In the genomic region with DNA sequence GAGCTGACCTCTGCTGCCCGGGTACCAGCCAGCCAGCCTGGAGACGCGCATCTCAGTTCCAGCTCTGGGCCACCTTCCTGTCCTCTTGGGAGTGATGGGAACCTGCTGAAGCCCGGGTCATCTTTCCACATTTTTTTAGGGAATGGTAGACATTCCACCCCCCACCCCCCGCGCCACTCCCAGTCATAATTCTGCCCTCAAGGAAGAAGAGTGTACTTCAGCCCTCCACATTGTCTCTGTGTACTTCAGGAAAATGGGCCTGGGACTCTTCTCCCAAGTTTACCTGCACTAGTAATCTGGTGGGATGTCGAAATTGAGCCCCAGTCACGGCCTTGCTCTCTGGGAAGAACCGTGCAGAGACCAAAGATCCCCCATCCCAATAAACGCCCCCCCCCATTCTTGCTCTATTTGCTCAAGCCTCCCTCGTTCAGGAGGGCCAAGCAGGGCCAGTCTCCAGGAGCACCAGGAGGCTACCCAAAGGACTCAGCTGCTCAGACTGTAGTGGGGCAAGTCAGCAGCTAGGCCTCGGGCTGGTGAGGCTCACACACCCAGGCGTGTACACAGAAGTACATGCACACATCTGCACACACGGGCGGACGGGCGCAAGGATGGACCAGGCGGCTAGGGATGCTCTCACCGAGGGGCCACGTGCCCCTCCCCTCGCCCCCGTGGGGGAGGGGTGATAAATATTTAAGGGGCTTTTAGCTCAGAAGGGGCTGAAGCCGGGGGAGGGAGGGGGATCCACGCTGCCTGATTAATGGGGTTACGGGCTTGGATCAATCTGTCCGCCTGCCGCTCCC, we compare ENCODE assay signal across 10 mouse cellular contexts. TPM values are rescaled to one million over a fixed set of nuclear protein-coding genes. Genes with fewer than 3 reads are reported as not detected.
DNase-seq lines count a peak whose midpoint lies in the region; ATAC-seq and TF ChIP-seq lines count a peak whose summit lies in the region.
"Not testable (repeated sequence)": the region's sequence is repeated elsewhere in the genome, so short reads cannot be mapped to it uniquely, and the experiment has no call there.
"Had no signal": no experiment of that assay in that cellular context is flagged by ENCODE, and none has a peak within 500 bp of the region (broad histone marks: within the 10 kb centered on the region; RNA-seq: fewer than 3 reads in every experiment).

No protein-coding gene starts in this region.

- peak overlapping the region; percentile 46 for H3K4me2 ChIP-seq in embryonic facial prominence, embryonic 14.5 days (ENCODE audit: low read depth, low read length)
- H3K4me2 ChIP-seq in hindbrain, embryonic 11.5 days (replicated peaks; ENCODE audit: low read depth, low read length); liver, embryonic 11.5 days: not testable (repeated sequence)
- peak overlapping the region; percentile 50 for H3K4me2 ChIP-seq in kidney, embryonic 15.5 days
- H3K4me2 ChIP-seq in midbrain, embryonic 14.5 days (ENCODE audit: low read length) = peak overlapping the region; percentile 41

- intact Hi-C loops in gastrocnemius, postnatal 14 days (cut with DNase I; ENCODE audit: low total_unique reads) = not testable (repeated sequence)

- peaks cover 25% of the 10 kb centered on the region for H3K4me1 ChIP-seq in E14TG2a.4 (replicated peaks; ENCODE audit: low read depth, low read length)
- peaks cover 11% of the 10 kb centered on the region for H3K4me1 ChIP-seq in embryonic facial prominence, embryonic 14.5 days (ENCODE audit: control insufficient read depth, insufficient read depth, low read length)
- peaks cover 19% of the 10 kb centered on the region for H3K4me1 ChIP-seq in hindbrain, embryonic 11.5 days (replicated peaks; ENCODE audit: control insufficient read depth, insufficient read depth, low read length)
- H3K4me1 ChIP-seq in kidney, embryonic 15.5 days = peaks cover 45% of the 10 kb centered on the region
- not testable (repeated sequence) for H3K4me1 ChIP-seq in liver, embryonic 11.5 days (replicated peaks; ENCODE audit: control insufficient read depth, insufficient read depth, low read length)
- peaks cover 20% of the 10 kb centered on the region for H3K4me1 ChIP-seq in midbrain, embryonic 14.5 days (ENCODE audit: control insufficient read depth, insufficient read depth, low read length)
- H3K4me1 ChIP-seq in olfactory bulb, adult 2 months (ENCODE audit: control insufficient read depth, insufficient read depth, low read length) = peaks cover 33% of the 10 kb centered on the region

- H3K27ac ChIP-seq in embryonic facial prominence, embryonic 14.5 days (replicated peaks; ENCODE audit: low read depth, low read length); liver, embryonic 11.5 days (ENCODE audit: low read depth, low read length): not testable (repeated sequence)
- H3K27ac ChIP-seq in hindbrain, embryonic 11.5 days (ENCODE audit: low read depth, low read length) = peak overlapping the region; percentile 86
- peak overlapping the region; percentile 72 for H3K27ac ChIP-seq in kidney, embryonic 15.5 days
- peak overlapping the region; percentile 71 for H3K27ac ChIP-seq in midbrain, embryonic 14.5 days (replicated peaks; ENCODE audit: low read depth, low read length)
- H3K27ac ChIP-seq in olfactory bulb, adult 2 months (ENCODE audit: insufficient read depth, low read depth, low read length) = 0 out of 2 replicates have a peak overlapping the region, but pooled peaks have one; percentile 20

- H3K4me3 ChIP-seq in E14TG2a.4 (replicated peaks; ENCODE audit: low read length) = 0 out of 2 replicates have a peak overlapping the region, but pooled peaks have one; percentile 13
- peak overlapping the region; percentile 21; the same call in 1 of the 2 replicates for H3K4me3 ChIP-seq in embryonic facial prominence, embryonic 14.5 days (ENCODE audit: low read depth, low read length)
- not testable (repeated sequence) for H3K4me3 ChIP-seq in hindbrain, embryonic 11.5 days (ENCODE audit: low read depth, low read length); liver, embryonic 11.5 days (ENCODE audit: low read depth, low read length); midbrain, embryonic 14.5 days (replicated peaks; ENCODE audit: low read depth, low read length)
- peak overlapping the region; percentile 21; the same call in 1 of the 2 replicates for H3K4me3 ChIP-seq in kidney, embryonic 15.5 days (replicated peaks)
- H3K4me3 ChIP-seq in olfactory bulb, adult 2 months (ENCODE audit: insufficient read depth, low read depth, low read length) = peak overlapping the region; percentile 18

- H3K36me3 ChIP-seq in E14TG2a.4 (ENCODE audit: insufficient read depth, low read length); embryonic facial prominence, embryonic 14.5 days (ENCODE audit: control insufficient read depth, insufficient read depth, low read length); hindbrain, embryonic 11.5 days (ENCODE audit: control insufficient read depth, insufficient read depth, low read length); kidney, embryonic 15.5 days; liver, embryonic 11.5 days (ENCODE audit: control insufficient read depth, insufficient read depth, low read length); midbrain, embryonic 14.5 days (ENCODE audit: control insufficient read depth, insufficient read depth, low read length): not testable (repeated sequence)

- TF ChIP-seq POLR2A in olfactory bulb, adult 2 months (IDR thresholded peaks at IDR 0.05; ENCODE audit: insufficient read depth, low read depth, low read length) = not testable (repeated sequence)

- H3K9me3 ChIP-seq in E14TG2a.4 (ENCODE audit: low read length); embryonic facial prominence, embryonic 14.5 days (ENCODE audit: control insufficient read depth, low read length); hindbrain, embryonic 11.5 days (ENCODE audit: control insufficient read depth, low read length); kidney, embryonic 15.5 days (replicated peaks); liver, embryonic 11.5 days (ENCODE audit: control insufficient read depth, low read length); midbrain, embryonic 14.5 days (ENCODE audit: control insufficient read depth, low read length): not testable (repeated sequence)

- DNase-seq in embryonic facial prominence, embryonic 14.5 days (ENCODE audit: low spot score); liver, embryonic 11.5 days (ENCODE audit: low spot score); midbrain, embryonic 14.5 days: not testable (repeated sequence)
- DNase-seq in gastrocnemius, postnatal 14 days = peak; percentile 3
- peak; percentile 64 for DNase-seq in hindbrain, embryonic 11.5 days (ENCODE audit: low spot score)

- peak; percentile 6; the same call in 1 of the 2 replicates for ATAC-seq in embryonic facial prominence, embryonic 14.5 days (ENCODE audit: low read depth)
- ATAC-seq in hindbrain, embryonic 11.5 days (ENCODE audit: low FRiP score) = peak; percentile 67
- peak; percentile 36; the same call in 1 of the 2 replicates for ATAC-seq in kidney, embryonic 15.5 days (replicated peaks; ENCODE audit: low FRiP score)
- ATAC-seq in liver, embryonic 11.5 days (replicated peaks; ENCODE audit: low FRiP score) = peak; percentile 4; the same call in 1 of the 2 replicates
- ATAC-seq in midbrain, embryonic 14.5 days (ENCODE audit: low FRiP score, low TSS enrichment) = peak; percentile 63

- not testable (repeated sequence) for H3K9ac ChIP-seq in embryonic facial prominence, embryonic 14.5 days (ENCODE audit: low read depth, low read length); kidney, embryonic 15.5 days; liver, embryonic 11.5 days (ENCODE audit: low read depth, low read length); midbrain, embryonic 14.5 days (replicated peaks; ENCODE audit: low read length)
- H3K9ac ChIP-seq in hindbrain, embryonic 11.5 days (ENCODE audit: low read depth, low read length) = 0 out of 2 replicates have a peak overlapping the region, but pooled peaks have one; percentile 34

- not testable (repeated sequence) for TF ChIP-seq CTCF in E14TG2a.4 (conservative IDR thresholded peaks at IDR 0.05; ENCODE audit: low read length); olfactory bulb, adult 2 months (IDR thresholded peaks at IDR 0.05; ENCODE audit: insufficient read depth, low read depth, low read length)

- 10% methylated on average over 16 of the region's 27 CpGs for WGBS in embryonic facial prominence, embryonic 14.5 days
- WGBS in hindbrain, embryonic 11.5 days = 3% methylated on average over 19 of the region's 27 CpGs
- WGBS in kidney, embryonic 15.5 days = 2% methylated on average over 27 of the region's 27 CpGs
- WGBS in liver, embryonic 11.5 days = 4% methylated on average over 21 of the region's 27 CpGs
- WGBS in midbrain, embryonic 14.5 days = 1% methylated on average over 22 of the region's 27 CpGs
- 11% methylated on average over 25 of the region's 27 CpGs for WGBS in olfactory bulb, adult 2 months

- H3K27me3 ChIP-seq in E14TG2a.4 (ENCODE audit: insufficient read depth, low read length) = peaks cover 51% of the 10 kb centered on the region
- not testable (repeated sequence) for H3K27me3 ChIP-seq in embryonic facial prominence, embryonic 14.5 days (replicated peaks; ENCODE audit: control insufficient read depth, insufficient read depth, low read length); hindbrain, embryonic 11.5 days (ENCODE audit: control insufficient read depth, insufficient read depth, low read length); kidney, embryonic 15.5 days; midbrain, embryonic 14.5 days (ENCODE audit: control insufficient read depth, insufficient read depth, low read length)
- H3K27me3 ChIP-seq in liver, embryonic 11.5 days (replicated peaks; ENCODE audit: control insufficient read depth, insufficient read depth, low read length) = peaks cover 25% of the 10 kb centered on the region

RNA-seq across cellular contexts. Expression of a gene that starts 12.6 kb away (rescaled TPM):
- 12.8 and 13.0 TPM in 2 replicates for polyA plus RNA-seq in embryonic facial prominence, embryonic 14.5 days (2014; fragmentation: Nextera tagmentation; extraction: Ambion mirVana)
- total RNA-seq in gastrocnemius, postnatal 14 days (2021) = 10 to 100 TPM; 15.3 to 38.0 TPM
- polyA plus RNA-seq in hindbrain, embryonic 11.5 days (2014; fragmentation: Nextera tagmentation; extraction: Ambion mirVana) = 27.8 and 29.5 TPM in 2 replicates
- polyA plus RNA-seq in kidney, embryonic 15.5 days (2015; fragmentation: Nextera tagmentation; extraction: Ambion mirVana) = 19.8 and 22.1 TPM in 2 replicates
- polyA plus RNA-seq in liver, embryonic 11.5 days (2014; fragmentation: Nextera tagmentation; extraction: Ambion mirVana) = 5.2 and 6.0 TPM in 2 replicates
- polyA plus RNA-seq in midbrain, embryonic 14.5 days (2014; fragmentation: Nextera tagmentation; extraction: Ambion mirVana) = 23.9 and 46.8 TPM in 2 replicates
- polyA plus RNA-seq in olfactory bulb, adult 2 months (2012; ENCODE audit: insufficient read depth, insufficient read length, low replicate concordance, missing spikeins) = not detected in 2 replicates
- total RNA-seq: CH12.LX had no signal
- polyA plus RNA-seq: macrophage had no signal

RNA-seq across cellular contexts. Expression of a gene that starts 15.5 kb away (rescaled TPM):
- 317 and 362 TPM in 2 replicates for polyA plus RNA-seq in embryonic facial prominence, embryonic 14.5 days (2014; fragmentation: Nextera tagmentation; extraction: Ambion mirVana)
- 10 to 100 TPM; 49.3 to 56.9 TPM for total RNA-seq in gastrocnemius, postnatal 14 days (2021)
- 83.7 TPM in 2 replicates for polyA plus RNA-seq in hindbrain, embryonic 11.5 days (2014; fragmentation: Nextera tagmentation; extraction: Ambion mirVana)
- 137 and 157 TPM in 2 replicates for polyA plus RNA-seq in kidney, embryonic 15.5 days (2015; fragmentation: Nextera tagmentation; extraction: Ambion mirVana)
- 66.8 and 72.9 TPM in 2 replicates for polyA plus RNA-seq in liver, embryonic 11.5 days (2014; fragmentation: Nextera tagmentation; extraction: Ambion mirVana)
- 28.1 and 32.1 TPM in 2 replicates for polyA plus RNA-seq in midbrain, embryonic 14.5 days (2014; fragmentation: Nextera tagmentation; extraction: Ambion mirVana)
- polyA plus RNA-seq in olfactory bulb, adult 2 months (2012; ENCODE audit: insufficient read depth, insufficient read length, low replicate concordance, missing spikeins) = not detected in 2 replicates

RNA-seq across cellular contexts. Expression of a gene that starts 29.0 kb away (rescaled TPM):
- polyA plus RNA-seq in embryonic facial prominence, embryonic 14.5 days (2014; fragmentation: Nextera tagmentation; extraction: Ambion mirVana) = 67.4 and 68.7 TPM in 2 replicates
- total RNA-seq in gastrocnemius, postnatal 14 days (2021) = 10 to 100 TPM; 40.3 to 49.9 TPM
- polyA plus RNA-seq in hindbrain, embryonic 11.5 days (2014; fragmentation: Nextera tagmentation; extraction: Ambion mirVana) = 80.0 and 84.1 TPM in 2 replicates
- 76.2 and 83.6 TPM in 2 replicates for polyA plus RNA-seq in kidney, embryonic 15.5 days (2015; fragmentation: Nextera tagmentation; extraction: Ambion mirVana)
- polyA plus RNA-seq in liver, embryonic 11.5 days (2014; fragmentation: Nextera tagmentation; extraction: Ambion mirVana) = 67.8 and 71.2 TPM in 2 replicates
- 62.2 and 64.1 TPM in 2 replicates for polyA plus RNA-seq in midbrain, embryonic 14.5 days (2014; fragmentation: Nextera tagmentation; extraction: Ambion mirVana)
- polyA plus RNA-seq in olfactory bulb, adult 2 months (2012; ENCODE audit: insufficient read depth, insufficient read length, low replicate concordance, missing spikeins) = not detected in 2 replicates

RNA-seq across cellular contexts. Expression of a gene that starts 38.6 kb away (rescaled TPM):
- 112 and 117 TPM in 2 replicates for polyA plus RNA-seq in embryonic facial prominence, embryonic 14.5 days (2014; fragmentation: Nextera tagmentation; extraction: Ambion mirVana)
- total RNA-seq in gastrocnemius, postnatal 14 days (2021) = 10 to 100 TPM; 39.6 to 44.8 TPM
- polyA plus RNA-seq in hindbrain, embryonic 11.5 days (2014; fragmentation: Nextera tagmentation; extraction: Ambion mirVana) = 187 and 192 TPM in 2 replicates
- polyA plus RNA-seq in kidney, embryonic 15.5 days (2015; fragmentation: Nextera tagmentation; extraction: Ambion mirVana) = 128 and 132 TPM in 2 replicates
- polyA plus RNA-seq in liver, embryonic 11.5 days (2014; fragmentation: Nextera tagmentation; extraction: Ambion mirVana) = 107 and 118 TPM in 2 replicates
- 249 and 299 TPM in 2 replicates for polyA plus RNA-seq in midbrain, embryonic 14.5 days (2014; fragmentation: Nextera tagmentation; extraction: Ambion mirVana)
- polyA plus RNA-seq in olfactory bulb, adult 2 months (2012; ENCODE audit: insufficient read depth, insufficient read length, low replicate concordance, missing spikeins) = not detected in 2 replicates

RNA-seq across cellular contexts. Expression of a gene that starts 44.2 kb away (rescaled TPM):
- polyA plus RNA-seq in embryonic facial prominence, embryonic 14.5 days (2014; fragmentation: Nextera tagmentation; extraction: Ambion mirVana) = 22.7 and 26.0 TPM in 2 replicates
- total RNA-seq in gastrocnemius, postnatal 14 days (2021) = 1 to 10 TPM; 6.7 to 9.9 TPM
- polyA plus RNA-seq in hindbrain, embryonic 11.5 days (2014; fragmentation: Nextera tagmentation; extraction: Ambion mirVana) = 42.4 and 42.7 TPM in 2 replicates
- 19.1 and 22.6 TPM in 2 replicates for polyA plus RNA-seq in kidney, embryonic 15.5 days (2015; fragmentation: Nextera tagmentation; extraction: Ambion mirVana)
- 3.7 and 3.8 TPM in 2 replicates for polyA plus RNA-seq in liver, embryonic 11.5 days (2014; fragmentation: Nextera tagmentation; extraction: Ambion mirVana)
- polyA plus RNA-seq in midbrain, embryonic 14.5 days (2014; fragmentation: Nextera tagmentation; extraction: Ambion mirVana) = 121 and 154 TPM in 2 replicates
- not detected in 2 replicates for polyA plus RNA-seq in olfactory bulb, adult 2 months (2012; ENCODE audit: insufficient read depth, insufficient read length, low replicate concordance, missing spikeins)

Comparison
In these comparisons a context has a peak if more than half of its experiments do, and no peak if none do; other contexts are left out.
1. ATAC-seq: peak in every context shown above with its lines; median percentile 67 in hindbrain, embryonic 11.5 days; 63 in midbrain, embryonic 14.5 days; 36 in kidney, embryonic 15.5 days; 6 in embryonic facial prominence, embryonic 14.5 days; 4 in liver, embryonic 11.5 days.
2. RNA of a gene that starts 15.5 kb away (polyA plus RNA-seq): 317 to 362 TPM in embryonic facial prominence, embryonic 14.5 days, 137 to 157 TPM in kidney, embryonic 15.5 days, 83.7 TPM in hindbrain, embryonic 11.5 days, 66.8 to 72.9 TPM in liver, embryonic 11.5 days and 28.1 to 32.1 TPM in midbrain, embryonic 14.5 days; not detected in olfactory bulb, adult 2 months; every median in the first group is over 10 times any median in the second.
3. RNA of a gene that starts 29.0 kb away (polyA plus RNA-seq): 76.2 to 83.6 TPM in kidney, embryonic 15.5 days, 80.0 to 84.1 TPM in hindbrain, embryonic 11.5 days, 67.8 to 71.2 TPM in liver, embryonic 11.5 days, 67.4 to 68.7 TPM in embryonic facial prominence, embryonic 14.5 days and 62.2 to 64.1 TPM in midbrain, embryonic 14.5 days; not detected in olfactory bulb, adult 2 months; every median in the first group is over 10 times any median in the second.